ENCODE assay signal across 30 mouse cellular contexts in genomic region chr9:41488046-41488445, GRCm38 (mm10).
DNase-seq lines count a peak whose midpoint lies in the region; ATAC-seq and TF ChIP-seq lines count a peak whose summit lies in the region.
"Had no signal": no experiment of that assay in that cellular context is flagged by ENCODE, and none has a peak within 500 bp of the region (broad histone marks: within the 10 kb centered on the region; RNA-seq: fewer than 3 reads in every experiment).

No protein-coding gene starts in this region.

- no peak for TF ChIP-seq POLR2A in embryonic fibroblast, embryonic 13.5 days (IDR thresholded peaks at IDR 0.05; ENCODE audit: low read depth, low read length)

- peaks cover 24% of the 10 kb centered on the region for H3K36me3 ChIP-seq in forebrain, embryonic 13.5 days (ENCODE audit: poor library complexity, severe bottlenecking)
- H3K36me3 ChIP-seq: heart, embryonic 10.5 days had no signal

- H3K9ac ChIP-seq in forebrain, embryonic 13.5 days, result no peak overlapping the region
- H3K9ac ChIP-seq: embryonic facial prominence, embryonic 13.5 days; forebrain, postnatal 0 days; heart, embryonic 13.5 days; hindbrain, embryonic 14.5 days had no signal

- peak overlapping the region; percentile 94 for H3K27ac ChIP-seq in embryonic fibroblast, embryonic 13.5 days (ENCODE audit: insufficient read depth, low read length)
- H3K27ac ChIP-seq in forebrain, embryonic 13.5 days, result no peak overlapping the region
- H3K27ac ChIP-seq: embryonic facial prominence, embryonic 10.5 days; embryonic facial prominence, embryonic 13.5 days; forebrain, embryonic 10.5 days; heart, adult 2 months; heart, embryonic 10.5 days; heart, embryonic 13.5 days; hindbrain, embryonic 14.5 days; hindbrain, postnatal 0 days had no signal

- H3K27me3 ChIP-seq in forebrain, embryonic 13.5 days, result no peaks in the 10 kb centered on the region
- H3K27me3 ChIP-seq: embryonic facial prominence, embryonic 13.5 days; heart, embryonic 13.5 days had no signal

- DNase-seq in 3134 (ENCODE audit: extremely low read depth, insufficient read length, low spot score), result peak; percentile 60
- DNase-seq in 3T3-L1 (ENCODE audit: low read depth, low spot score), result peak; percentile 86
- DNase-seq in Muller cell, postnatal 12 days (ENCODE audit: inconsistent ontology term), result peak; percentile 67
- no peak for DNase-seq in spleen, adult 12 weeks (ENCODE audit: low spot score)
- no peak for DNase-seq in heart, adult 18-20 months
- DNase-seq: adrenal gland, adult 2 months; adrenal gland, postnatal 14 days; cerebellum, adult 11-12 months; cerebellum, adult 8-10 months; cerebellum, postnatal 10 days; cerebellum, postnatal 36 days; embryo, embryonic 11 days; forebrain, postnatal 0 days; gastrocnemius, postnatal 25 days; heart, adult 2 months; heart, postnatal 14 days; heart, postnatal 4 days; kidney, adult 18-20 months had no signal

- WGBS in forebrain, embryonic 13.5 days, result 96% methylated on average over 2 of the region's 2 CpGs

- H3K9me3 ChIP-seq in forebrain, embryonic 13.5 days (replicated peaks), result no peaks in the 10 kb centered on the region
- H3K9me3 ChIP-seq: embryonic facial prominence, embryonic 10.5 days; embryonic facial prominence, embryonic 13.5 days; forebrain, embryonic 10.5 days; heart, embryonic 10.5 days; heart, embryonic 13.5 days had no signal

- no peak overlapping the region for H3K4me3 ChIP-seq in embryonic fibroblast, embryonic 13.5 days (ENCODE audit: insufficient read depth, low read length)
- H3K4me3 ChIP-seq in forebrain, embryonic 13.5 days, result no peak overlapping the region
- H3K4me3 ChIP-seq: embryonic facial prominence, embryonic 10.5 days; embryonic facial prominence, embryonic 13.5 days; forebrain, embryonic 10.5 days; heart, adult 2 months; heart, embryonic 10.5 days; heart, embryonic 13.5 days had no signal

- no peak overlapping the region for H3K4me2 ChIP-seq in forebrain, embryonic 13.5 days
- H3K4me2 ChIP-seq: embryonic facial prominence, embryonic 13.5 days; heart, embryonic 13.5 days; hindbrain, embryonic 14.5 days had no signal

- no peak for TF ChIP-seq CTCF in embryonic fibroblast, embryonic 13.5 days (IDR thresholded peaks at IDR 0.05; ENCODE audit: borderline replicate concordance, insufficient read depth, low read length)

- ATAC-seq in forebrain, embryonic 13.5 days, result no peak
- ATAC-seq: forebrain, embryonic 14.5 days; forebrain, postnatal 0 days; hindbrain, postnatal 0 days; inflammation-experienced regulatory T-cells, adult 6 months; intestine, embryonic 16.5 days had no signal

- peaks cover 5% of the 10 kb centered on the region for H3K4me1 ChIP-seq in embryonic fibroblast, embryonic 13.5 days (ENCODE audit: control insufficient read depth, insufficient read depth, low read length)
- no peaks in the 10 kb centered on the region; the same call in 1 of the 2 replicates for H3K4me1 ChIP-seq in forebrain, embryonic 13.5 days
- H3K4me1 ChIP-seq: embryonic facial prominence, embryonic 13.5 days; heart, embryonic 10.5 days had no signal

Comparison
In these comparisons a context has a peak if more than half of its experiments do, and no peak if none do; other contexts are left out.
1. DNase-seq: peak in 3134 (single experiment), 3T3-L1 (single experiment) and Muller cell, postnatal 12 days (single experiment); none in spleen, adult 12 weeks (single experiment) and heart, adult 18-20 months (0 of 2).